Mouse (Mus musculus) kidney, adult 11 months (tissue): ENCODE results near the gene Tcerg1l.

ENCODE experiments used
- DNase-seq: peaks from one replicate; pipeline ENCODE4 v3.0.0; 2022

Tcerg1l gene

GRCm38 (mm10) chr7:138215177-138215830, 182.2 kb downstream of the Tcerg1l start:
- no peak for DNase-seq

- DNase-seq, result no peak
Observed at GRCm38 (mm10) chr7:138214710-138215109, 182.8 kb downstream of the Tcerg1l start.

- no peak for DNase-seq
Observed at GRCm38 (mm10) chr7:138209769-138210168, 187.8 kb downstream of the Tcerg1l start.

GRCm38 (mm10) chr7:138205124-138205523, 192.4 kb downstream of the Tcerg1l start:
- no peak for DNase-seq

- DNase-seq, result no peak
Observed at GRCm38 (mm10) chr7:138202162-138202832, 195.2 kb downstream of the Tcerg1l start.

GRCm38 (mm10) chr7:138199333-138200058, 198.0 kb downstream of the Tcerg1l start:
- DNase-seq, result no peak

GRCm38 (mm10) chr7:138196139-138196538, 201.4 kb downstream of the Tcerg1l start:
- no peak for DNase-seq

- DNase-seq, result no peak
Observed at GRCm38 (mm10) chr7:138184197-138184596, 213.3 kb downstream of the Tcerg1l start.

- no peak for DNase-seq
Observed at GRCm38 (mm10) chr7:138182216-138182615, 215.3 kb downstream of the Tcerg1l start.

- DNase-seq, result no peak
Observed at GRCm38 (mm10) chr7:138178617-138179016, 218.9 kb downstream of the Tcerg1l start.

GRCm38 (mm10) chr7:138176026-138176425, 221.5 kb downstream of the Tcerg1l start:
- DNase-seq, result peak; percentile 71

GRCm38 (mm10) chr7:138170389-138170788, 227.1 kb downstream of the Tcerg1l start:
- DNase-seq, result no peak
